Mouse (Mus musculus): Measurements from ENCODE around the gene Men1.
"Not testable (repeated sequence)": the region's sequence is repeated elsewhere in the genome, so short reads cannot be mapped to it uniquely, and the experiment has no call there.

Gene Men1

GRCm38 (mm10) chr19:6304787-6305516 lies 29.8 kb upstream of the Men1 start:
- DNase-seq (ENCODE audit: low spot score in 2 of 2), result peak; percentile 67 to 76

GRCm38 (mm10) chr19:6305517-6306115 lies 29.2 kb upstream of the Men1 start:
- DNase-seq (ENCODE audit: low spot score in 2 of 2), result no peak

- peak in 1 of 2 experiments; percentile 38 for DNase-seq (ENCODE audit: low spot score in 2 of 2)
Observed at GRCm38 (mm10) chr19:6306137-6306551, 28.6 kb upstream of the Men1 start, which contains the start of gene Cdc42bpg. TSS of gene Cdc42bpg (plus strand) at chr19:6306456.

- peak in 1 of 2 experiments; percentile 28 for DNase-seq (ENCODE audit: low spot score in 2 of 2)
Observed at GRCm38 (mm10) chr19:6306586-6306985, 28.2 kb upstream of the Men1 start.

GRCm38 (mm10) chr19:6307733-6308531 lies 26.8 kb upstream of the Men1 start:
- no peak for DNase-seq (ENCODE audit: low spot score in 2 of 2)

DNA sequence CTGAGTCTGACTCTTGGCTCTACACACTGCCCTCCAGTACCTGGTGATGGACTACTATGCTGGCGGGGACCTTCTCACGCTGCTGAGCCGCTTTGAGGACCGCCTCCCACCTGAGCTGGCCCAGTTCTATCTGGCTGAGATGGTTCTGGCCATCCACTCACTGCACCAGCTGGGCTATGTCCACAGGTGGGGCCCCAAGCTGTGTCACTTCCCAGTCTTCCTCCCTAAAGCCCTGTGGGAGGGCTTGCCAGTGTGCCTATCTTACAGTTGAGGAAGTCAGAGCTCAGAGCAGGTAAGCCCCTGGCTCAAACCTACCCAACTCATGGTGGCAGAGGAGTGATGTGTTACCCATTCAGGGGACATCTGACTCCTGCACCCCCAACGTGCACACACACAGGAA lies 24.6 kb upstream of the Men1 start:
- DNase-seq (ENCODE audit: low spot score in 2 of 2), result no peak

DNA sequence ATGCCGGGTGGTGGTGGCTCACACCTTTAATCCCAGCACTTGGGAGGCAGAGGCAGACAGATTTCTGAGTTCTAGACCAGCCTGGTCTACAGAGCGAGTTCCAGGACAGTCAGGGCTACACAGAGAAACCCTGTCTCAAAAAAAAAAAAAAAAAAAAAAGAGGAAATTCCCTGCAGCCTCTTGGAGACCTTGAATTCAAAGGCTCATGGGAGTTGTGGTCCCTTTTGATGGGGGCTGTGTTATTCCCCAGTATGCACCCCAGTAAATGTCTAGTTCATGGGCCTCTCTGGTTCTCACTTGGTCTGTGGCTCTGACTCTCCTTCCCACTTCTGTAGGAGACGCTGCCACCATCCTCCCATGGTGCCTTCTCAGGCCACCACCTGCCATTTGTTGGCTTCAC lies 23.0 kb upstream of the Men1 start:
- DNase-seq (ENCODE audit: low spot score in 2 of 2), result not testable (repeated sequence)

DNA sequence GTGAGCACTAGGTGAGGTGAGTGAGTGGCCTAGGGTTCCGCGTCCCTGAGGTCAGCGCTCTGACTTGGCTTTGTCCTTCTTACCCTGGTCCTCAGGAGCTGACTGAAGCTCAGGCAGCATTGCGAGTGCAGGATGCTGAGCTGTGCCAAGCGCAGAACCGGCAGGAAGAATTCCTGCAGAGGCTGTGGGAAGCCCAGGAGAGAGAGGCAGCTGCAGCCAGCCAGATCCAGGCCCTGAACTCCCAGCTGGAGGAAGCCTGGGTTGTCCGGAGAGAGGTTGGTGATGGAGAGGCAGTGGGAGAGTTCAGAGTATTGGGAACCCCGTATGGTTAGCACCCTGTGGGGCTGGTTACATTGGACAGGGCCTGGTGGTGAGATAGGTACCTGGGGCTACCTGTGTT lies 21.0 kb upstream of the Men1 start:
- no peak for DNase-seq (ENCODE audit: low spot score in 2 of 2)

- DNase-seq (ENCODE audit: low spot score in 2 of 2), result no peak
Observed at GRCm38 (mm10) chr19:6314513-6314912, 20.3 kb upstream of the Men1 start.

DNA sequence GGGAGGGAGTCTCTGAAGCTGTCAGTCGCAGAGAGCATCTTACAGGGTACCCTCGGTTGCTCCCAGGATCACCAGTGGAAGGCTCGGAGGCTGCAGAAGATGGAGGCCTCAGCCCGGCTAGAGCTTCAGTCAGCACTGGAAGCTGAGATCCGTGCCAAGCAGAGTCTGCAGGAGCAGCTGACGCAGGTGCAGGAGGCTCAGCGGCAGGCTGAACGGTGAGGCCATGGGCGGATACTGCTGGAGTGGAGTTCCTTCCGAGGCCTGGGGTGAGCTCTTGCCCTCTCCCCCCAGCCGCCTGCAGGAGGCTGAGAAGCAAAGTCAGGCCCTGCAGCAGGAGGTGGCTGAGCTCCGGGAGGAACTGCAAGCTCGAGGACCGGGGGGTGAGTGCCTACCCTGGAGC lies 19.2 kb upstream of the Men1 start:
- DNase-seq (ENCODE audit: low spot score in 2 of 2), result no peak

GRCm38 (mm10) chr19:6318145-6318544 lies 16.6 kb upstream of the Men1 start:
- no peak for DNase-seq (ENCODE audit: low spot score in 2 of 2)

DNA sequence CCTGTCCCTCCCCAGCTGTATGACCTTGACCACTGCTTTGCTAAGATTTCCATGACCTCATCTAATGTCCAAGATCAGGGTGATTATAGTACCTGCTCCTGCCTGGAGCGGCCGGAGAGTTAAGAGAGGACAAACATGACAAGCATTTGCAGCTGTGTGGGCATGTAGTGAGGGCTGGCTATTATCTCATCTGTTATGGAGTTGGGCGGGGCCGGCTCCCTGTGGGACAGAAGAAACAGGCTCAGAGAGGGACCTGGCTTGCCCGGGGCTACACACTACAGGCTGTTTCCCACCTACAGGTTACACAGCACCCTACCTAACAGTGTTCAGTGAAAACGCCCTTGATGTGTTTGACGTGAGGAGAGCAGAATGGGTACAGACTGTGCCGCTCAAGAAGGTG lies 13.4 kb upstream of the Men1 start:
- no peak for DNase-seq (ENCODE audit: low spot score in 2 of 2)

GRCm38 (mm10) chr19:6321786-6322621 lies 12.8 kb upstream of the Men1 start:
- DNase-seq (ENCODE audit: low spot score in 2 of 2), result no peak

DNA sequence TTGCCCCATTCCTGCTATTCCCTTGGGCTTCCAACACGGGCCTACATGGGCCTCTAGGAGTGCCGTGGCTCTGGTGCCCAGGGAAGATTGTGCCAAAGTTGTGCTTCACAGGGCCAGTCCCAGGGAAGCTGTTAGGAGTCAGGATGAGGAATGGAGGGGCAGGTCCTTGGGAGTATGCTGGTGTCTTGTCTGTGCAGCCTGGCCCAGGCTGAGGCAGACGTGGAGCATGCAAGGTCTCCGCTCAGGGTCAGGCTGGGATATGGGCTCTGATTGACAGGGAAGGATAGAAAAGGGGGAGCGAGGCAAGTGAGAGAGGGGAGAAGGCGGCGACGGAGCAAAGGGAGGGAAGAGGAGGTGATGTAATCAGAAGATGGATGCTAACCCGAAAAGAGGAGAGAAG lies 10.0 kb upstream of the Men1 start:
- no peak for DNase-seq (ENCODE audit: low spot score in 2 of 2)

DNA sequence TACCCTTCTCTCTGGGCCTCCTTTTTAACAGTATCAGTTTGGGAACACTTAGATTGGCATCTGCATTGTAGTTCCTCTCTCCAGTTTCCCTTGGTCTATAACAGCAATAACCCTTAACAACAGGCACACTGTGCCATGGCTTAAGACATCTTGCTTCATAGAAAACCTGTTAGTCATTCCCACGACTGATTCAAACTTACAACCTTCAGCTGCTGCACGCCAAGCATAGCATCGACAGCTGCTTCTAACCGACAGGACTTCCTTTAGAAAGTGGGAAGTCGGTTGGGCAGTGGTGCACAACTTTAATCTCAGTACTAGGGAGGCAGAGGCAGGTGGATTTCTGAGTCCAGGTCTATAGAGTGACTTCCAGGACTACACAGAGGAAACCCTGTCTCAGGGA lies 3.6 kb upstream of the Men1 start:
- no peak for DNase-seq (ENCODE audit: low spot score in 2 of 2)

DNA sequence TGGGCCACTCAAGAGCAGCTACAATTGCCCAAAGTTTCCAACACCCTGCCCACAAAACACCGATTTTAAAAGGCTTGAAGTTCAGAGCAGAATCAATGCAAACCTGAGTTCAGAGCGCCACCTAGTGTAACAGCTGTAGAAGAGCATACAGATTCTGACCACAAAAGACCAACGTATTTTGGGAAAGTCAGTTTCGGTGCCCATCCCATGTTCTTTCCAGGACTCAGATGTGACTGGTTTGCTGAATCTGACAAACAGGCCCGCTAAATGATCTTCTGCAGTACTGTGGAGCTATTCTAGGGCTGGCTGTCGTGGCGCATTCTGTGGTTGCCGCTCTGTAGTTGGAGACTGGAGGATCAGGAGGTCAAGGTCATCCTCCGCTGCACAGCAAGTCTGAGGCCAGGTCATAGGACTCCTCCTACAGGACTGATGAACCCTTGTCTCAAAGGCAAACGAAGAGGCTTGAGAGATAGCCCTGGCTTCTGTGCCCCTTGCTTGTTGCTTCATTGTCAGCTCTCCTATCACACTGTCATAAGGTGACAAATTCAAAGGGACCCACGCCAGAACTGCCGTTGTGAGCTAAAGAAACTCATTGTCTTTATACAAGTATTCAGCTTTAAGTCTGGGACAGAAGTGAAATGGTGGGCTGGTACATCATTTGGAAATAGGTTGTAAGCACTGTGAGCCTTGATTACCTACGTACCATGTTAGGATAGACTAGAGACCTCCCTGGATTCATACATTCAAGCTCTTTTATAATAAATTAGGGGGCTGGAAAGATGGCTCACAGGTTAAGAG lies 2.9 kb upstream of the Men1 start:
- no peak for DNase-seq (ENCODE audit: low spot score in 2 of 2)

DNA sequence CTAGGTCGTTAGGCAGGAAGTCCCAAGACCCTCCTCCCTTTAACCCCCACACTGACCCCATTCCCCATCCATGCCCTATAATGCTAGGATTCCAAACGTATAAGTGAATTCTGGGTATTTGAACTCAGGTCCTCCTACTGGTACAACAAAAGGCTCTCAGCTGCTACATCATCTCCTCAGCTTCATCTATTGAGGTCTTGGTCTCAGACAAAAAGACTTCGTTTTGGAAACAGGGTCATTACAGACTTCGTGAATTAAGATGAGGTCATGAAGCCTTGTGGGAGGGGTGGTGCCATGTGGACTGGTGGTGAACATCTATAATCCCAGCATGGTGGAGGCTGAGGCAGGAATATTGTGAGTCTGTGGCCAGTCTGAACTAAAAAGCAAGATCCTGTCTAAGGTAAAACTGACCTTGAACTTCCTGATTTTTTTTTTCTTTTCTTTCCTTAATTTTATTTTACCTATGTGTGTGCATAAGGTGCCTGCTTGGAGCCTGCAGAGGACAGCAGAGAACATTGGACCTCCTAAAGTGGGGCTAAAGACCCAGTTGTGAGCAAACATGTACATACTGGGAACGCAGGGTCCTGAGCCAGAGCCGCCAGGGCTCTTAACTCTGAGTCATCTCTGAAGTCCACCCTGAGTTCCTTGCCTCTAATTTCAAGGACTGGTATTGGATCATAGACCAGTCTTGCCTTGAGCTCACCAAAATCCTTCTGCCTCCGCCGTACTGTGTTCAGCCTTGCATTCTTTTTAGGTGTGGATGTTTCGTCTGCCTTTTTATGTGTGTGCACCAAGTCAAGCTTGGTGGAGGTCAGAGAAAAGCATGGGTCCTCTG lies 801 bp upstream of the Men1 start:
- no peak for DNase-seq (ENCODE audit: low spot score in 2 of 2)

GRCm38 (mm10) chr19:6335458-6335827 lies 664 bp downstream of the Men1 start:
- no peak for DNase-seq (ENCODE audit: low spot score in 2 of 2)

- no peak for DNase-seq (ENCODE audit: low spot score in 2 of 2)
Observed at GRCm38 (mm10) chr19:6336920-6337319, 2.1 kb downstream of the Men1 start.

DNA sequence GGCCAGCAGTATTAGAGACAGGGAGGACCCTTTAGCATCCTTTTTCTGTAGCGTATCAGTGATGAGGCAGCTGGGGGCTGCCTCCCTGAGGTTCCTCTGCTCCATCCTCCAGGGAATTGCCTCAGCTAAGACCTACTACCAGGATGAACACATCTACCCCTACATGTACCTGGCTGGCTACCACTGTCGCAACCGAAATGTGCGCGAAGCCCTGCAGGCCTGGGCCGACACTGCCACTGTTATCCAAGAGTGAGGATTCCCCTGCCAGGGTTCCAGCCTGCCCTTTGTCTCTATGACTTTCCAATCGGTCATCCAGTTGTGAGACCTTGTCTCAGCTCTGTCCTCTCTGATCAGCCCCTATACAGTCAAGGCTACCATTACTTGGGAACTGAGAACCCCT lies 3.4 kb downstream of the Men1 start:
- DNase-seq (ENCODE audit: low spot score in 2 of 2), result no peak

Data from frontal cortex, postnatal 14 days (tissue).